Mouse (Mus musculus) kidney, adult 10 weeks (tissue): Measurements from ENCODE around the gene Pdha1. TPM values are rescaled to one million over a fixed set of nuclear protein-coding genes. Genes with fewer than 3 reads are reported as not detected.

ENCODE experiments used
- polyA plus RNA-seq: library from polyadenylated mRNA; stranded (reverse); fragments of 350-450 nt; fragmentation: Illumina TruSeq; extraction: RNeasy Lipid Tissue Mini Kit (QIAGEN cat#74804); gene quantifications from one replicate; pipeline ENCODE4 v1.2.3, GENCODE M21; 2014; ENCODE audit warnings: low read depth, low replicate concordance

Pdha1 gene
- polyA plus RNA-seq, result 848 TPM

DNA sequence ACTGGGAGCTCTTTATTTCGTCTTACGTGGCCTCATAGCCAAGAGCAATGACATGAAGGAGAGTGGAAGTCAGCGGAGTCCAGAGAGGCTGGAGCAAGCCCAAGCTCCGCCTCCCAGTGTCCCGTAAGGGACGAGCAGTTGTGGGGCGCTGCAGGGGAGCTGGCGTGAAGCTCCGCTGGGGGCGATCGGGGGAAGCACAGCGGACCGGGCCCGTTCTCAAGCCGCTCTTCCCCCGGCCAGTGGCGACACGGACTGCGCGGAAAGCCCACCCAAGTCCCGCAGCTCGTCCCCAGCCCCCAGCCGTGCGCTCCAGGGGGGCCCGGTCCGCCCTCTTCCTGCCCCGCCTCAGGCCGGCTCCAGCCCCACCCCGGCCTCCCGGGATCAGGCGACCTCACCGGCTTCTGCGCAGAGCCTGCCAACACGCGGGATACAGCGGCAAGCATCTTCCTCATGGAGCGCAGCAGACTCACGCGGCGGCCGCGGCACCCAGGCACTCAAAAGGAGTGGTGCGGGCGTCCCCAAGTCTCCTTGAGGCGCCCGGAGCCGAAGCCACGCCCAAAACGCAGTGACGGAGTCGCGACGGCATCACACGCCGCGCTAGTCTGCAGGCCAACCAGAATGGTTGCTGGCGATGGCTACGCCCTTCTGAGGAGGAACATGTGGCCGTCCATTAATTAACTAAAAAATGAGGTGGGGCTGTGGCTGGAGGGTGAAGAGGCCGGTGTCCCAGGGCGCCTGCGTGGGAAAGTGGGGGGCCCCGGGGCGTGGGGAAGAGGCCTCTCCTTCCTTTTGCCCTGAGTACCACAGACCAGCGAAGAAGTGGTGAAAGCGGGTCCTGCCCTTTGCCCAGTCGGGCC is at the start of gene Pdha1:
Pdha1 (minus strand) TSS at position 553 of the 857 bp plus-strand sequence.

Other genes with a start within 250 kb of the Pdha1 start
- gene Map3k15, start 150.0 kb downstream of the Pdha1 start, polyA plus RNA-seq, result 40.3 TPM